Mouse (Mus musculus): ENCODE results near the gene Speer4c.
"Not testable (repeated sequence)": the region's sequence is repeated elsewhere in the genome, so short reads cannot be mapped to it uniquely, and the experiment has no call there.

DNA sequence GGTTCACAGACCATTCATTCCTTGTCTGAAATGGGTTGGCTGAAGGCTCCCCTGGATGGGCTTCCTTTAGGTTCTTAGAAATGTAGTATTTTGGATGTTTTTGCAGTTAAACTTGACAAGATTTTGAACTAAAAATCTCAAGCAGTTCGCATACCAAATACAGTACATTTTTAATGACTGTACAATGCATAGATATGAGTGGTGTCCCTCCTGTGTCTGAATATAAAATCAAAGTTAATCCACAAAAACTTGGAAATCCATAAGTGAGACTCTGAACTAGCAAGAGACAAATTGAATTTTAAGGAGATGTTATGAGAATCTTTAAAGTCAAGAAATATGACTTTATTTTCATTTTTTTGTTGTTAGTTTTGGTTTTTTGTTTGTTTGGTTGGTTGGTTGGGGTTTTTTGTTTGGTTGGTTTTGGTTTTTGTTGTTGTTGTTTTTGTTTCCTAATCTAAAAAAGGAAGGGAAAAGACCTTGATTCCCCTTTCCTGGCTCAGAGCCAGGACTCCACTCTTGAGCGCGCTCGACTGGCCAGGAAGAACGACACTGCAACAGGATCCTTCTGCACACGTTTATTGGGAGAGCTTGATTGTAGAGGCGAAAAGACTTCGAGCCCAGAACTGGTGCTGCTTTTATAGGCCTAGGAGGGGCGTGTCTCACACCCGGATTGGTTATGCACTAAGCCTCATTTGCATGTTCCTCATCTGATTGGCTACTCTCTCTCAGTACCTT is 32.6 kb downstream of the Speer4c start:
- not testable (repeated sequence) for TF ChIP-seq CTCF, EP300 (IDR thresholded peaks at IDR 0.05; ENCODE audit: low read depth)
